Mouse (Mus musculus): ENCODE data around the gene Tuba8. TPM values are rescaled to one million over a fixed set of nuclear protein-coding genes. Genes with fewer than 3 reads are reported as not detected.

The Tuba8 gene
- polyA plus RNA-seq, 1 experiment from 2014 or later, result 0.36 TPM

- no peak for ATAC-seq (ENCODE audit: low FRiP score, low TSS enrichment)
- Histone ChIP-seq H3K9ac (replicated peaks; ENCODE audit: low read length) (no peak overlapping the region), H3K4me1 (ENCODE audit: control insufficient read depth, insufficient read depth, low read length) (no peaks in the 10 kb centered on the region), H3K4me2 (ENCODE audit: low read length) (no peak overlapping the region), H3K4me3 (replicated peaks; ENCODE audit: low read depth, low read length) (no peak overlapping the region), H3K36me3 (ENCODE audit: control insufficient read depth, insufficient read depth, low read length) (no peaks in the 10 kb centered on the region), H3K27ac (replicated peaks; ENCODE audit: low read depth, low read length) (no peak overlapping the region), H3K9me3 (ENCODE audit: control insufficient read depth, low read length) (no peaks in the 10 kb centered on the region), H3K27me3 (ENCODE audit: control insufficient read depth, insufficient read depth, low read length) (no peaks in the 10 kb centered on the region)
- 59% methylated on average over 1 of the region's 1 CpGs for WGBS
- DNase-seq, result no peak
Observed at GRCm38 (mm10) chr6:121232652-121233051, 22.2 kb downstream of the Tuba8 start.

- Histone ChIP-seq H3K27me3 (ENCODE audit: control insufficient read depth, insufficient read depth, low read length) (no peaks in the 10 kb centered on the region), H3K9ac (replicated peaks; ENCODE audit: low read length) (no peak overlapping the region), H3K9me3 (ENCODE audit: control insufficient read depth, low read length) (no peaks in the 10 kb centered on the region), H3K36me3 (ENCODE audit: control insufficient read depth, insufficient read depth, low read length) (no peaks in the 10 kb centered on the region), H3K4me1 (ENCODE audit: control insufficient read depth, insufficient read depth, low read length) (no peaks in the 10 kb centered on the region), H3K27ac (replicated peaks; ENCODE audit: low read depth, low read length) (no peak overlapping the region), H3K4me3 (replicated peaks; ENCODE audit: low read depth, low read length) (no peak overlapping the region), H3K4me2 (ENCODE audit: low read length) (no peak overlapping the region)
- no peak for ATAC-seq (ENCODE audit: low FRiP score, low TSS enrichment)
- no peak for DNase-seq
- 97% methylated on average over 2 of the region's 2 CpGs for WGBS
Observed at GRCm38 (mm10) chr6:121236386-121236785, 25.9 kb downstream of the Tuba8 start.

GRCm38 (mm10) chr6:121238209-121238608, 27.7 kb downstream of the Tuba8 start:
- H3K4me1 ChIP-seq (ENCODE audit: control insufficient read depth, insufficient read depth, low read length), result no peaks in the 10 kb centered on the region
- no peaks in the 10 kb centered on the region for H3K27me3 ChIP-seq (ENCODE audit: control insufficient read depth, insufficient read depth, low read length)
- no peaks in the 10 kb centered on the region for H3K9me3 ChIP-seq (ENCODE audit: control insufficient read depth, low read length)
- no peaks in the 10 kb centered on the region for H3K36me3 ChIP-seq (ENCODE audit: control insufficient read depth, insufficient read depth, low read length)
- no peak for ATAC-seq (ENCODE audit: low FRiP score, low TSS enrichment)
- DNase-seq, result no peak
- no peak overlapping the region for H3K4me3 ChIP-seq (replicated peaks; ENCODE audit: low read depth, low read length)
- no peak overlapping the region for H3K9ac ChIP-seq (replicated peaks; ENCODE audit: low read length)
- no peak overlapping the region for H3K4me2 ChIP-seq (ENCODE audit: low read length)
- H3K27ac ChIP-seq (replicated peaks; ENCODE audit: low read depth, low read length), result no peak overlapping the region
- 91% methylated on average over 4 of the region's 4 CpGs for WGBS

GRCm38 (mm10) chr6:121241780-121242179, 31.3 kb downstream of the Tuba8 start:
- H3K9me3 ChIP-seq (ENCODE audit: control insufficient read depth, low read length), result no peaks in the 10 kb centered on the region
- ATAC-seq (ENCODE audit: low FRiP score, low TSS enrichment), result no peak
- H3K27ac ChIP-seq (replicated peaks; ENCODE audit: low read depth, low read length), result no peak overlapping the region
- DNase-seq, result no peak
- H3K9ac ChIP-seq (replicated peaks; ENCODE audit: low read length), result no peak overlapping the region
- H3K4me1 ChIP-seq (ENCODE audit: control insufficient read depth, insufficient read depth, low read length), result 0 out of 2 replicates have a peak, but pooled peaks cover 5% of the 10 kb centered on the region
- no peaks in the 10 kb centered on the region for H3K36me3 ChIP-seq (ENCODE audit: control insufficient read depth, insufficient read depth, low read length)
- WGBS, result 96% methylated on average over 2 of the region's 2 CpGs
- H3K4me3 ChIP-seq (replicated peaks; ENCODE audit: low read depth, low read length), result no peak overlapping the region
- no peak overlapping the region for H3K4me2 ChIP-seq (ENCODE audit: low read length)
- H3K27me3 ChIP-seq (ENCODE audit: control insufficient read depth, insufficient read depth, low read length), result no peaks in the 10 kb centered on the region

GRCm38 (mm10) chr6:121243161-121243560, 32.7 kb downstream of the Tuba8 start:
- no peak overlapping the region for H3K4me3 ChIP-seq (replicated peaks; ENCODE audit: low read depth, low read length)
- ATAC-seq (ENCODE audit: low FRiP score, low TSS enrichment), result no peak
- H3K9me3 ChIP-seq (ENCODE audit: control insufficient read depth, low read length), result no peaks in the 10 kb centered on the region
- H3K9ac ChIP-seq (replicated peaks; ENCODE audit: low read length), result no peak overlapping the region
- H3K36me3 ChIP-seq (ENCODE audit: control insufficient read depth, insufficient read depth, low read length), result no peaks in the 10 kb centered on the region
- H3K4me1 ChIP-seq (ENCODE audit: control insufficient read depth, insufficient read depth, low read length), result 0 out of 2 replicates have a peak, but pooled peaks cover 5% of the 10 kb centered on the region
- 71% methylated on average over 10 of the region's 10 CpGs for WGBS
- H3K4me2 ChIP-seq (ENCODE audit: low read length), result no peak overlapping the region
- DNase-seq, result no peak
- H3K27me3 ChIP-seq (ENCODE audit: control insufficient read depth, insufficient read depth, low read length), result no peaks in the 10 kb centered on the region
- no peak overlapping the region for H3K27ac ChIP-seq (replicated peaks; ENCODE audit: low read depth, low read length)

- 12% methylated on average over 35 of the region's 35 CpGs for WGBS
- Histone ChIP-seq H3K4me3 (replicated peaks; ENCODE audit: low read depth, low read length) (peak within 1 kb of the TSS; percentile 43), H3K27me3 (ENCODE audit: control insufficient read depth, insufficient read depth, low read length) (no peaks in the 10 kb centered on the region), H3K36me3 (ENCODE audit: control insufficient read depth, insufficient read depth, low read length) (no peaks in the 10 kb centered on the region), H3K4me1 (ENCODE audit: control insufficient read depth, insufficient read depth, low read length) (0 out of 2 replicates have a peak, but pooled peaks cover 5% of the 10 kb centered on the region), H3K4me2 (ENCODE audit: low read length) (peak within 1 kb of the TSS; percentile 79), H3K9ac (replicated peaks; ENCODE audit: low read length) (peak within 1 kb of the TSS; percentile 48; the same call in 1 of the 2 replicates), H3K9me3 (ENCODE audit: control insufficient read depth, low read length) (no peaks in the 10 kb centered on the region), H3K27ac (replicated peaks; ENCODE audit: low read depth, low read length) (no peak within 1 kb of the TSS)
- ATAC-seq (ENCODE audit: low FRiP score, low TSS enrichment) (peak; percentile 87), DNase-seq (peak; percentile 84)
Observed at GRCm38 (mm10) chr6:121245127-121246036, 34.9 kb downstream of the Tuba8 start, which contains the start of gene Usp18. TSS of gene Usp18 (plus strand) at chr6:121245906.

- H3K4me1 ChIP-seq (ENCODE audit: control insufficient read depth, insufficient read depth, low read length), result 0 out of 2 replicates have a peak, but pooled peaks cover 5% of the 10 kb centered on the region
- no peak overlapping the region for H3K27ac ChIP-seq (replicated peaks; ENCODE audit: low read depth, low read length)
- 11% methylated on average over 4 of the region's 4 CpGs for WGBS
- H3K9ac ChIP-seq (replicated peaks; ENCODE audit: low read length), result peak overlapping the region; percentile 48; the same call in 1 of the 2 replicates
- H3K4me2 ChIP-seq (ENCODE audit: low read length), result peak overlapping the region; percentile 79
- no peaks in the 10 kb centered on the region for H3K9me3 ChIP-seq (ENCODE audit: control insufficient read depth, low read length)
- DNase-seq (no peak), ATAC-seq (ENCODE audit: low FRiP score, low TSS enrichment) (no peak; the same call in 1 of the 2 replicates)
- H3K4me3 ChIP-seq (replicated peaks; ENCODE audit: low read depth, low read length), result peak overlapping the region; percentile 43
- no peaks in the 10 kb centered on the region for H3K36me3 ChIP-seq (ENCODE audit: control insufficient read depth, insufficient read depth, low read length)
- no peaks in the 10 kb centered on the region for H3K27me3 ChIP-seq (ENCODE audit: control insufficient read depth, insufficient read depth, low read length)
Observed at GRCm38 (mm10) chr6:121246037-121246361, 35.5 kb downstream of the Tuba8 start.

GRCm38 (mm10) chr6:121250406-121250805, 39.9 kb downstream of the Tuba8 start:
- Histone ChIP-seq H3K4me2 (ENCODE audit: low read length) (no peak overlapping the region), H3K9ac (replicated peaks; ENCODE audit: low read length) (no peak overlapping the region), H3K27ac (replicated peaks; ENCODE audit: low read depth, low read length) (no peak overlapping the region), H3K4me3 (replicated peaks; ENCODE audit: low read depth, low read length) (no peak overlapping the region), H3K27me3 (ENCODE audit: control insufficient read depth, insufficient read depth, low read length) (no peaks in the 10 kb centered on the region), H3K4me1 (ENCODE audit: control insufficient read depth, insufficient read depth, low read length) (0 out of 2 replicates have a peak, but pooled peaks cover 5% of the 10 kb centered on the region), H3K9me3 (ENCODE audit: control insufficient read depth, low read length) (no peaks in the 10 kb centered on the region), H3K36me3 (ENCODE audit: control insufficient read depth, insufficient read depth, low read length) (no peaks in the 10 kb centered on the region)
- DNase-seq (no peak), ATAC-seq (ENCODE audit: low FRiP score, low TSS enrichment) (no peak)
- WGBS, result 68% methylated on average over 1 of the region's 1 CpGs

GRCm38 (mm10) chr6:121251256-121251655, 40.8 kb downstream of the Tuba8 start:
- Histone ChIP-seq H3K4me3 (replicated peaks; ENCODE audit: low read depth, low read length) (no peak overlapping the region), H3K4me2 (ENCODE audit: low read length) (no peak overlapping the region), H3K9me3 (ENCODE audit: control insufficient read depth, low read length) (no peaks in the 10 kb centered on the region), H3K4me1 (ENCODE audit: control insufficient read depth, insufficient read depth, low read length) (no peaks in the 10 kb centered on the region), H3K27ac (replicated peaks; ENCODE audit: low read depth, low read length) (no peak overlapping the region), H3K9ac (replicated peaks; ENCODE audit: low read length) (no peak overlapping the region), H3K36me3 (ENCODE audit: control insufficient read depth, insufficient read depth, low read length) (no peaks in the 10 kb centered on the region), H3K27me3 (ENCODE audit: control insufficient read depth, insufficient read depth, low read length) (no peaks in the 10 kb centered on the region)
- no peak for DNase-seq
- 76% methylated on average over 5 of the region's 5 CpGs for WGBS
- no peak for ATAC-seq (ENCODE audit: low FRiP score, low TSS enrichment)

Data from midbrain, embryonic 14.5 days (tissue).